Mouse (Mus musculus) neutrophil, adult 83 days (primary cell): ENCODE measurements around the gene Hnrnpd. TPM values are rescaled to one million over a fixed set of nuclear protein-coding genes. Genes with fewer than 3 reads are reported as not detected.

Experiments
- total RNA-seq, 2 experiments: library from RNA; stranded (reverse); gene quantifications; one replicate each; pipeline ENCODE4 v1.2.4; 2023

Gene Hnrnpd
- total RNA-seq, result 100 to 1,000 TPM; 231 to 241 TPM

GRCm38 (mm10) chr5:99978699-99979442, at the start of gene Hnrnpd, which contains the start of gene 4930524J08Rik:
Gene Hnrnpd (minus strand): TSS chr5:99978938.
Gene 4930524J08Rik (plus strand): TSS chr5:99979061.

GRCm38 (mm10) chr5:99906181-99906956, 72.4 kb downstream of the Hnrnpd start, which contains the start of gene Vamp9:
Gene Vamp9 (plus strand): TSS chr5:99906254.

Other genes starting within 250 kb of the Hnrnpd start
- gene Rasgef1b, start 249.9 kb downstream of the Hnrnpd start, total RNA-seq, result 1 to 10 TPM; 1.3 to 2.5 TPM
- gene Vamp9, start 72.7 kb downstream of the Hnrnpd start, total RNA-seq, result not detected
- 1 to 10 TPM; 1.5 to 3.6 TPM for gene 4930524J08Rik, start 123 bp upstream of the Hnrnpd start, total RNA-seq
- gene Hnrnpdl, start 60.7 kb upstream of the Hnrnpd start, total RNA-seq, result 100 to 1,000 TPM; 164 to 165 TPM
- gene Enoph1, start 61.0 kb upstream of the Hnrnpd start, total RNA-seq, result 10 to 100 TPM; 12.7 to 13.4 TPM
- under 1 TPM in 1 of 2 experiments, not detected in 1; 0.13 TPM for gene Tmem150c, start 180.9 kb upstream of the Hnrnpd start, total RNA-seq